Mouse (Mus musculus) right cerebral cortex, postnatal 14 days (tissue): ENCODE measurements around the gene Prr18.

ENCODE experiments used
- DNase-seq: peaks from one replicate; pipeline ENCODE4 v3.0.0; 2022

Gene Prr18

GRCm38 (mm10) chr17:8341360-8341963, 4.2 kb downstream of the Prr18 start:
- DNase-seq: peak; percentile 23

- DNase-seq: no peak
These were observed 5.4 kb downstream of the Prr18 start for GRCm38 (mm10) chr17:8342706-8343105.

GRCm38 (mm10) chr17:8343416-8343815, 6.2 kb downstream of the Prr18 start:
- DNase-seq: no peak

GRCm38 (mm10) chr17:8347765-8348285, 10.6 kb downstream of the Prr18 start:
- no peak for DNase-seq

- DNase-seq: no peak
These were observed 11.7 kb downstream of the Prr18 start for GRCm38 (mm10) chr17:8348941-8349340.

GRCm38 (mm10) chr17:8351088-8351487, 13.8 kb downstream of the Prr18 start:
- no peak for DNase-seq

GRCm38 (mm10) chr17:8355692-8356091, 18.4 kb downstream of the Prr18 start, which contains the start of gene T2:
T2 (plus strand) TSS chr17:8355992.
- no peak for DNase-seq

- no peak for DNase-seq
These were observed 20.2 kb downstream of the Prr18 start for GRCm38 (mm10) chr17:8357498-8357897.

- DNase-seq: no peak
These were observed 23.6 kb downstream of the Prr18 start for GRCm38 (mm10) chr17:8360876-8361275.

GRCm38 (mm10) chr17:8361281-8362103, 24.2 kb downstream of the Prr18 start:
- no peak for DNase-seq

- peak; percentile 43 for DNase-seq
These were observed 30.5 kb downstream of the Prr18 start for GRCm38 (mm10) chr17:8367514-8368480.

- DNase-seq: peak; percentile 41
These were observed 31.3 kb downstream of the Prr18 start for GRCm38 (mm10) chr17:8368570-8368969.

GRCm38 (mm10) chr17:8369171-8369570, 31.9 kb downstream of the Prr18 start:
- DNase-seq: no peak

- peak; percentile 37 for DNase-seq
These were observed 33.5 kb downstream of the Prr18 start for GRCm38 (mm10) chr17:8370634-8371229.

- DNase-seq: peak; percentile 77
These were observed 34.6 kb downstream of the Prr18 start for GRCm38 (mm10) chr17:8371834-8372233.

- DNase-seq: peak; percentile 83
These were observed 35.2 kb downstream of the Prr18 start for GRCm38 (mm10) chr17:8372286-8373046.

- DNase-seq: no peak
These were observed 40.0 kb downstream of the Prr18 start for GRCm38 (mm10) chr17:8377298-8377697.

GRCm38 (mm10) chr17:8385441-8385840, 48.2 kb downstream of the Prr18 start:
- DNase-seq: no peak

- peak; percentile 65 for DNase-seq
These were observed 51.2 kb downstream of the Prr18 start for GRCm38 (mm10) chr17:8388463-8388862.

GRCm38 (mm10) chr17:8388990-8389789, 51.9 kb downstream of the Prr18 start:
- DNase-seq: no peak

- no peak for DNase-seq
These were observed 52.5 kb downstream of the Prr18 start for GRCm38 (mm10) chr17:8389790-8390095.
